Mouse (Mus musculus) 3T3-L1 (cell line): ENCODE measurements around the gene Gm20388.

ENCODE experiments used
- DNase-seq: peaks from one replicate; pipeline ENCODE4 v3.0.0-alpha.2; 2015; ENCODE audit warnings: low read depth, low spot score

Gm20388 gene

DNA sequence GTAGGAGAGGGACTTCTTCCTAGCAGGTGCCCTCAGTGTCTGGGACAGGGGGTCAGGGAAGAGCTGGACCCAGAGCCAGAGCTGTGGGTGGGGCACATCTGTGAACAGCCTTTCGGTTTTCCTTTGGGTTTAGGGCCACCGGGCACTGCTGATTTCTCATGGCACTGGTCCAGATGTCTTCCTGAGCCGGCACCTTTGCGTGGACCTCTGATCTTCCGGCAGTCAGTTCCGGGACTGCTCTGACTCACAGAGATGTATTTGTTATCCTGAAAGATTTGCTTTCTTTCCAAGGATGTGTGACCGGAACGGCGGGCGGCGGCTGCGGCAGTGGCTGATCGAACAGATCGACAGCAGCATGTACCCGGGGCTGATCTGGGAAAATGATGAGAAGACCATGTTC, 828.9 kb downstream of the Gm20388 start:
- DNase-seq: no peak

DNA sequence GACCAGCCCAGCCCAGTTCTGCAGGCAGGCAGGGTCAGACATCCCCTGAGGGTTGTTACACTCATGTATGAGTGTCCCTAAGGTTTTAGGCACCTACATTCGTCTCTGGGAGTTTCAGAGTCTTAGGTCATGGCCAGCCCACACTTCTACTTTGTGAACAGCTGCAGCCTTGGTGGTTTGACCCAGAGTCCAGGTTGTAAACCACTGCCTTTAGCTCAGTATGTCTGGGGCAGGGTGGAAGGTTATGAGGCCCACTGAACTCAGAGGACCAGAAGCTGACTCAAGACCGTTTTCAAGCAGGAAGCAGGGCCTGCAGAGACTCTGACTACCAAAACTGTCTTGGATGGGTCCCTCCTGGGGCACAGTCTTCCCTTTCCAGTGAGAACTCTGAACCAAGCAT, 829.9 kb downstream of the Gm20388 start:
- no peak for DNase-seq

DNA sequence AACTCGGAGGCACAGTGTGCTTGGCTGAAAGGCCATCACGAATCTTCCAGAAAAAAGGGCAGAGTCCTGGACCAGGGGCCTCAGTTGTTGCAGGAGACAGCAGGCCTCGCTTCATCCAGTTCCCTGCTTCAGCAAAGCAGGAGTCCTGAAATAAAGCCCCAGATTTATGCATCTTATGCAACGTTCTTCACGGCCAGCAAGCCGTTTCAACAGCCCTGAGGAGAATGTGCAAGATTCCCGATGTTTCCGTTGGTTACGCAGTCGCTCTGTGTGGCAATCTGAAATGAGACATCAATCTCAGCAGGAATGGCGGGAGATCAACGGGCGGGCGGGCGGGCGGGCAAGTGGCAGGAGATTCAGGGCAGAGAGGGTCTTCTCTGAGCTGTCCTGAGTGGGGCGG, 830.4 kb downstream of the Gm20388 start:
- no peak for DNase-seq

DNA sequence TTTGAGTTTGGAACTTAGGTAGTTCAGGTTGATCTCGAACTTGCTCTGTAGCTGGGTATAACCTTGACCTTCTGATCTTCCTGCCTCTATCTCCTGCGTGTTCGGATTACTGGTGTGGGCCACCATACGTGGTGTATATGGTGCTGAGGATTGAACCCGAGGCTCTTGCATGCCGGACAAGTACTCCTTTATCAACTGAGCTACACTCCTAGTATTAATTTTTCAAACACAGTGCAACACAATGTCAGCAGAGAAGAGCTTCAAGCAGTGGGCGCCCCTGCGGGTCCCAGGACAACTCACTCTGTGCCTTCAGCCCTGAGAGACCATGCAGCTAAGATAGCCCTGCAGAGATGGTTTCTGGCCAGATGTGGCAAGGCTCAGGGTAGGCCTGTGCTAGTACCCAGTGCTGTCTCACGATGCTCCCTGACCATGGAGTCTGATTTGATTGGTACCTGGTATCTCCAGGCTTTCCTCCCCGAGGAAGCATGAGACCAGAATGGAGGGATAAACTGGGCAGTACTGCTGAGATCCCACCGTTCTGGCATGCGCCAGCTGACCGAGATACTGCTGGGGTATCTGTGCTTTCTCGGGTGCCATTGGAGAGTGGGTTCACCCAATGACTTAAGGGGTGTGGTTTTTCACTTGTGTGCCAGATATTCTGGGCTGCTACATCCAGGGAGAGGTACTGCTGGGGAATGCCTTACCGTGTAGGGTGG, 831.3 kb downstream of the Gm20388 start:
- DNase-seq: no peak

DNA sequence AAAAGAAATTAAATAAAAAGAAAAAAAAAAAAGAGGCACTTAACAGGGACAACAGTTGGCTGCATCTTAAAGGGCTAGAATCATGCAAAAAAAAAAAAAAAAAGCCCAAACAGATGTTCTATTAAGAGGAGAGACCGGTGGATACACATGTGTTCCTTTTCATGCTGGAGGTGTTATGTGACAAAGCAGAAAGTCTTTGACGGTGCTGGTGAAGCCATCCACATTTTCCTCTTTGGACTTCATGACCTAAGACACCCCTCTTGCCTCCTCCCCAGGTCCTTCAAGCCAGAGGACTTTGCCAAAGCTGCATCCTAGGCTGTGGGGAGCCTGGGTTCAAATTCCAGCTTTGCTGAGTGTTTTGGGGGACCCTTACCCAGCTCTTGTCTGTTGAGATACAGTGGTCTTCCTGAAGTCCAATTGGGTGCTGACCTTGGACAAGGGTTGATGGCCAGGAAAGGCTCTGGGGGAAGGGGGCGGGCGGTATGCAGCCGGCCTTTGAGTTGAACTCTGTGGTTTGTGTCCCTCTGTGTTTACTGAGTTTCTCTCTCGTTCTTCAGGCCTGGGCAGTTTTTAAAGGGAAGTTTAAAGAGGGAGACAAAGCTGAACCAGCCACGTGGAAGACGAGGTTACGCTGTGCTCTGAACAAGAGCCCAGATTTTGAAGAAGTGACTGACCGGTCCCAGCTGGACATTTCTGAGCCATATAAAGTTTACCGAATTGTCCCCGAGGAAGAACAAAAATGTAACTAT, 832.7 kb downstream of the Gm20388 start:
- DNase-seq: no peak

DNA sequence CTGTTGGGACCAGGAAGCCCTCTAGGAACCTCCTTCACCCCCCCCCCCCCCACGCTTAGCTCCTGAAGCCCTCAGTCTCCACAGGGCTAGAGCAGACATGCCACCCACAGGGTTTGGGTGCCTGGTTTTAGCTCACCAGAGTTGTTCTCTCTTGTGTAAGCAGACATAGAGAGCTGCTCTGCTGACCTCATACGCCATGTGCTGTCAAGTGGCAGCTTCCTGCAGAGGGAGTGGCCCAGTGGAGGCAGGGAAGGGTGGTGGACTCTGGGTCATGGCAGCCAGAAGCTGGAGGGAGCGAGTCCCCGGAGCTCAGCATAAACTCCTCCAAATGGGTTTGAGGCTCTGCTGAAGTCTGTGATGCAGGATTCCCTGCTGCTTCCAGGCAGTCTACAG, 833.3 kb downstream of the Gm20388 start:
- no peak for DNase-seq

DNA sequence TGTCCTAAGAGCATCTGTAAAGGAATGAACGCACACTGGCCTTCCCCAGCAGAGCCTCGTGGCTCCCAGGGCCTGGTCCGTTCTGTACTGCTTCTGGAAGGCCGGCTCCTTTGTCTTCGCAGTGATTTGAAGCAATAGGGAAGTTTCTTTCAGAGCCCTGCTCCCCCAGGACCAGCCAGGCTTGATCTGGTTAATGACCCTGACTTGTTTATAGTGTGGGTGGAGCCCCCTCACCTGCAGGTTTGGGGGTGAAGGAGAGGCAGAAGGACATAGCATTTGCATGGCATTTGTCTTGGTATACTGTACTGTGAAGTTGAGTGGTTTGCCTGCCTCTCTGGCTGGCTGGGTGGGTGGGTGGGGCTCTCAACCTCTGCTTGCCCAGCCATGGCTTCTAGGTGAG, 833.8 kb downstream of the Gm20388 start:
- no peak for DNase-seq

DNA sequence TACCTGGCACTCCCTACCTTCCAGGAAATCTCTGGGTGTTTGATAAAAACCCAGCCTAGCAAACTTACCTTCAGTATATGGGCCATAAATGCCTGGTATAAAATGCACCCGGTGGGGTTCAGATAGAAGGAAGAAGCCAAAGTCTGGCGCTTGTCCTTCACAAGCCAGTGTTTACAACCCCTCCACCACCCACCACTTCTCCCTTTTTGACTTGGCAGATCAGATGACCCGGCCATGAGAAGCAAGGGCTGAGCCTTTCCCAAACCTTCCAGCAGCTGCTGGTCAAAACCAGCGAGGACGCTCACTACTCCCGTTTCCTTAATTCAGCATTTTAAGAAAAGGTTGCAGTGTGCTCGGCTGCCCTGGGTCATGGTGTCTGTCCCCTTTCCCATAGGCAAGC, 834.6 kb downstream of the Gm20388 start:
- no peak for DNase-seq

DNA sequence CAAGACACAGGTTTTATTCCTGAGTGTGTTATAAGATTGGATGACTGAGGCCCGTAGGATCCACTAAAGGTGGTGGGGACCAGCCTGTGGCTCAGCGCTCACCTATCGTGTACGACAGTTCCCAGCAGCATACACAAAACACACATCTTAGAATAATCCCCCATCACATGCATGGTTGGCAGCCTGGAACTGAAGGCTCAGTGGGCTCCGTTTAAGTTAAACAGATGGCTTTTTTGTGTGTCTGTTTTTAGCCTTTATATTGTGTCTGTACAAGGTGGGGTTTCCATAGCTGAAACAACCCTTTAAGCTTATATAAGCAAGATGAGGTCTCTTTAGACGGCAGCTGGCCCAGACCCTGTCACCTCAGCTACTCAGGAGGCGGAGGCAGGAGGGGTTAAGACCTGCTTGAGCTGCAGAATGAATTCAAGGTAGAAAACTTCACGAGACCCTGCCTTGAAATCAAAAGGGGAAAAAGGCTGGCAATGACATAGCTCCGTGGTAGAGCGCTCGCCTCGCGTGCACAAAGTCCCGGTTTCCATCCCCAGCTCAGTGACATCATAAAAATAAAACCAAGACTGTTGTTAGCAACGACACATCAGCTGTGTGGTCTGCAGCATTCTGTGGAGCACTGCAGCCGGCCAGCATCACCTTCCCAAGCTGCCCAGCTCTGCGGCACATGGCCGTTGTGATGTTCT, 835.5 kb downstream of the Gm20388 start:
- no peak for DNase-seq

DNA sequence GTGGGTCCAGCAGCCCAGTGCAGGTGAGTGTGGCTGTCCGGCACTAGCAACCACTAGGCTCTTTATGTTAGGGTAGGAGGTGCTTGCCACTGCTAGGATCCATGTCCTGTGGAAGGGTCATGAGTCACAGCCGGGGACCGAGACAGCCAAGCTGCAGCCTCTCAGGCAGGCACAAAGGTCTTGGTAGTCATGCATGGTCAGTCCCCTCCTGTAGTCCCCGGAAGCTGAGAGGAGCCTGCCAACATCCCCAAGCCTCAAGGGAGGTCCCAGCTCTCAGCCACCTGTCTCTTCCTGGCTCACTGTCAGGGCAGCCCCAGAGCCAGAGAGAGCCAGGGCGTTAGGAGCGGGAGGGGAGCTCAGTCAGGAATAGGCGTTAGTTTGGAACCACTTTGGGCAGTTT, 836.6 kb downstream of the Gm20388 start:
- no peak for DNase-seq

DNA sequence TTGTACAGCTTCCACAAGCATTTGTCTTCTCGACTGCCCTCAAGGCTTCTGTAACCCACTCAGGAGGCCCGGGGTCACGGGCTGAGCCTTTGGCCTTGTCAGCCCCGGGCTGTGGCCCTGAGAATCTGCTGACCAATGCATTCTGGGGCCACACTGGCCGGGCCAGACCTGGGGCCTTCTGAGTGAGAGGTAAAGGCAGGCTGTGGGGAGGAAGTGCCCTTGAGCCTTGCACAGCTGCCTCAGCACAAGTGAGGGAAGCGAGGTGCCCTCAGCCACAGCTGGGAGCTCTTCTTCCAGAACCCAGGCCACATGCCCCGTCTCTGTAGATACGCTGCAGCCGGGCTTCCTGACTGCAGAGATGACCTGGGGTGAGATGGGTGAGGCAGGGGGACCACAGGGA, 840.0 kb downstream of the Gm20388 start:
- no peak for DNase-seq

DNA sequence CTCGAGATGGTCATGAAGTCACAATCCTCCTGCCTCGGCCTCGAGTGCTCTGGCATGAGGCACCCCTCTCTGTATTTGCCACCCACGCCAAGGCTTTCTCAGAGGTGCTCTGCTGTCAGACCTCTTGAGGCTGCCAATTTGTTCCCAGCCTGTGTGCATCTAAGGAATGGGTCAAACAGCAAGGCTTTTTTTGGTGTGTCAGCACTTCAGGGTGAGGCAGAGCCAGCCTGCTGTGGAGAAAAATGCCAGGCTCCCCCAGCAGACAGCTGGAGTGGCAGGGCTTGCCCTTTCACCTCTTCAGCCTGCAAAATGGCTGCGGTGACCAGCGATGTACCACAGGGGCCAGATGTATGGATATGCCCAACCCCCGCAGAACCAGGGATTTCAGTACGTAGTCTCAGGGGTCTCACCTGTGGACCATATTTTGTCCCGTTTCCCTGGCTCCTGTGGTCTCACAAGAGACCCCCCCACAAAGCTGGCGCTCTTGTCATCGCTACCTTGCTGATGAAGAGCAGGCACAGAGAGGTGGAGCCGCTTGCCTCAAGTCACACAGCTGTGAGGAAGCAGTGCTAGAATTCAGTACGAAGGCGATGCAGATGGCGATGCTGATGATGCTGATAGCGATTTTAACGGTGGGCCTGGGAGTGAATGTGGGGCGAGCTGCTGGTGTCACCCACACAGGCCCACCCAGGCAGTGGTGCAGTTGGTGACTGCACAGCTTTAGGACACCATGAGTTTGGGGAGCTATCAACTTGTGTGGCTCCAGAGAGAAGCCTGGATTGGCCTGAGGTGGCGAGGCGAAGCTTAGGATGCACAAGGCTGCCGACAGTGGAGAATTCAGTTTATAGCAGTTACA, 840.8 kb downstream of the Gm20388 start:
- DNase-seq: no peak

DNA sequence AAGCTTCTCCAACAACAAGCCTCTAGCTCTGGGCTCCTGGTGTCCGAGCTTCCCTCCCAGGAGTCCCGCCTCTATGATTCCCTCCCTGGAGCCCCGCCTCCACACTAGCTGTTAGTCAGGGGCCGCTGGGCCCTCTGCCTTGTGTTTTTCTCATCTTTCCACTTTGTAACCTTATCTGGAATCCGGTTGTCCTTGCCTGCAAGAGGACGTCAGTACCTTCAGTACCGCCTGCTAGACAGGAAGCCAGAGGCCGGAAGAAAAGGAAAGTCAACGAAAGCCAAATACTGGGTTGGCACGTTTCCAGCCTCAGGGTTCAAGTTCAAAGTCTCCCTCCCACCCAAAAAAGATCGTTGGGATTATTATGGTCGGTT, 841.4 kb downstream of the Gm20388 start:
- no peak for DNase-seq

DNA sequence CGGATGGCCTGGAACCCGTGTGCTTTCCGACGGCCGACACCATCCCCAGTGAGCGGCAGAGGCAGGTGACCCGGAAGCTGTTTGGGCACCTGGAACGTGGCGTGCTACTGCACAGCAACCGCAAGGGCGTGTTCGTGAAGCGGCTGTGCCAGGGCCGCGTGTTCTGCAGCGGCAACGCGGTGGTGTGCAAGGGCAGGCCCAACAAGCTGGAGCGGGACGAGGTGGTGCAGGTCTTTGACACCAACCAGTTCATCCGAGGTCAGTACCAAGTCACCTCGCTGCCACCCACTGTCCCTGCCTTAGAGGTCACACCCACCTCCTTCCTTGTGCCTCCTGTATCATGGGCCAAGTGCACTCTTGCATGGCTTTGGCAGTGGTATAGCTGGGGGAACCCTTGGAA, 842.8 kb downstream of the Gm20388 start:
- DNase-seq: no peak

DNA sequence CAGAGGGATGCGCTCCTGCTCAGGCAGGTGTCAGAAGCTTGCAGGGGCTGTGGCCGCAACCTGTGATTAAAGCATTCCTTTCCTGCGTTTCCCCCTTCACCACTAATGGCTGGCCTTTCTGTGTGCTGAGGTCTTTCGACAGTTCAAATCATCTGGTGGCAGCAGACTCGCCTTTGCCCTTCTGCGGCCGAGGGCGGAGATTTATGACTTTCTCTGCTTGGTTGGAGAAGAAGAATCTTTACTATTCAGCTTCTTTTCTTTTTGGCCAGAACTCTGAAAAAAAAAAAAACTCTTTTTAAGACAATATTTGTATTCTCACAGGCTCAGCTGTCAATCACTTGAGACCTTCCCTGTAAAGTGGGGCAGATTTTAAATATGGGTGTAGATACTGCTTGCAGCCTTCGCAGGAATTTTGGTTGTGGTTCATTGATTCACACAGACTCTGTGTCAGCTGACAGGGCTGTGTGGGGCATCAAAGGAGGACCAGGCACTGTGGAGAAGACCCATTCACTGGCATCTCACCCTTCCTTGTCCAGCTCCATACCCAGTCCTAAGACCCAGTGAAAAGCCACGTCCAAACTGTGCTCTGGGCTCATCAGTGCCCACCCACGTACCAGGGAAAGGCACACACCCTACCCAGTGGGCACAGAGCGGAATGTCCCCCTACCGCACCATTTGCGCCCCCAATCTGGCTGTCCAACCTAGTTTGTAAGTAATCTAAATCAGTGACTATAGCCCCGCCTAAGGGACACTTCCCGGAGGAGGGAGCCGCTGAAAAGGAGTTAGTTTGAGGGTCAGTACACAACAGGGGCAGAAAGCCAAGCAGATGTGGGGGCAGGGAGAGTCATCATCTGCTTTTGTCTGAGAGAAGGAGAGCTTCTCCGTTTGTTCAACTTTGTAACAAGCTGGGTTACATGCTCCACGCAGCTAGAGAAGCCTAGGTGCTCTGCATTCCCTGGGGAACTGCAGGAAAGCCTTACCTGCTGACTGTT, 845.0 kb downstream of the Gm20388 start:
- DNase-seq: no peak

DNA sequence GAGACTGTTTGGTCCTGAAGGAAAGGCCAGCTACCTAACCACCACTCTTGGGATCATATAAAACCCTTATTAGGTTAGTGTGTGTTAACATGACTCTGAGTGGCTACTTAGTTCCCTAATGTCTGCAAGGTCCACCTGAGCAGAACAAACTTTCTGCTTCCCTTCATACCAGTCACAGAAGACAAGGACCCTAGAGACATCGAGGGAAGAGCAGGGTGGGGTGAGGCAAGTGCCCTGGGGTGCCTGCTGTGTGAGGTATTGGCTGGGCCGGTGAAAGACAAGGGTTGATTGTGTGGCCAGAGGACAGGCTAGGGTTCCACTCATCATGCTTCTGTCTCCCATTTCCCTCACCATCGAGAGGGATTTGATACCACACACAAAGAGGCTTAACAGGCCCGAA, 847.4 kb downstream of the Gm20388 start:
- no peak for DNase-seq

DNA sequence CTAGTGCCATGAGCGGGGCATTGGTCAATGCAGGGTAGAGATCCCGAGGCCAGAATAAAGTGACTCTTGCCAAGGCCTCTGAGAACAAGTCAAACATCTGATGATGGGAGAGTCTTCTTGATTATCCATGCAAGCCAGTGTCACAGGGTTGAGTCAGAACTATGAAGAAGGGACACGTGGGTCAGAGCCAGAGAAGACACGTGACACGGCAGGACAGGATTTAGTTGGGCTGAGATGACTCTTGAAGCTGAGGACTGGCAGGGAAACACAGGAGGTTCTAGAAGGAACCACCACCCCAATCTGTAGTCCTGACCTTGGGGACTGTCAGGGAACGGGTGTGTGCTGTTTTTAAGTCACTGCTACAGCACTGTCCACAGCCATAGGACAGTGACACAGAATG, 849.2 kb downstream of the Gm20388 start:
- no peak for DNase-seq

DNA sequence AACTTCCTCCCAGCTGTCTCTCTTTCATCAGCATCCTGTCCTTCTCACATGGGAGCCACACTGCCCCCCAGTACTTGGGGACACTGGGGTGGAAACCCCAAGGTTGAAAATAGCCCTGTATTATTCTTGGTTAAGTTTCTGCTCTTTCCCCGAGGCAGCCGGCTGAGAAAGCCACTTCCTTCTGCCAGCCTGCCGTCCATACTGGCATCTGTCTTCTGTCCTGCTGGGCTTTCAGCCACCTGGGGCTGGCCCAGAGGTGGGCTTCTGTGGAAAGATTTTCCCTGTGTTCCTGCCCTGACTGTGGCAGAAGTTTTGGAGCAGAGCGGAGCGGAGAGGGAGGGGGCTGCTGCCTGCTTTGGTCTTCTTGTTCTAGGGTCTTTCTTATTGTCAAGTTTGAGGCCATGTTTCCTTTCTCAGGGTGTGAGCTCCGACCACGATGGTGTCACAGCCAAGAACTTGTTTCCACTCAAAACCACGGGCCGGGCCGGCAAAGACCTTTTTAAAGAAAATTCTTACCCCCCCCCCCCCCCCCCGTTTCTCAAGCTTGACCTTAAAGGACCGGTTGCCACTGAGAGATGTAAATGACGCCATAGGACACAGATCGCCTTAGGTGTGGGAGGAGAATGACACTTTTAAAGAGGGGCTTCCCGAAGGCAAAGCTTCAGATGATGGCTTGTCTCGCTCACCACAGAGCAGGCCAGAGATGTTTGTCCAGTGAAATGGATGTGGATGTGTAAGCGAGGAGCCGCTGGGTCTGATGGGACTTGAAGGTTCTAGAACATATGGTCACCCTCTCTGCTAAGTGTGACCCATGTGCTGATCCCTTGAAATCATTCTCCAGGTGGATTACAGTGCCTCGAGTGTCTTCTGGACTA, 849.9 kb downstream of the Gm20388 start:
- DNase-seq: no peak

DNA sequence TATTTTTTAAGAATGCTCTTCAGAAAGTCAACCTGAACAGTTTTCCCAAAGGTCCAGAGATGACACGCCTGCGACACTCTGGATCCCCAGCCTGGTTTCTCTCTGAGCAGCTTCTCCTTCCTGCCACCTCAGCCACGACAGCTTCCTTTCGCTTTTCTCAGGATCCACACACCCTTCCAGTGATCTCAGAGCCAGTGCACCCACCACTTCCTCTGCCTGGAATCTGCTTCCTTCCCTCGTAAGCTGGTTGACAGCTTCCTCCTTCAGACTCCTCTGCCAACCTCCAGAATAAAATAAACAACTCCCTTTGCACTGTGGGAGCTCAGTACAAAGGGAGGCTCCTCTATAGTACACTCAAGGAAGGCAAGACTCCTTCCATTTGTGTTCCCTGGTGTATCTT, 852.6 kb downstream of the Gm20388 start:
- DNase-seq: no peak

DNA sequence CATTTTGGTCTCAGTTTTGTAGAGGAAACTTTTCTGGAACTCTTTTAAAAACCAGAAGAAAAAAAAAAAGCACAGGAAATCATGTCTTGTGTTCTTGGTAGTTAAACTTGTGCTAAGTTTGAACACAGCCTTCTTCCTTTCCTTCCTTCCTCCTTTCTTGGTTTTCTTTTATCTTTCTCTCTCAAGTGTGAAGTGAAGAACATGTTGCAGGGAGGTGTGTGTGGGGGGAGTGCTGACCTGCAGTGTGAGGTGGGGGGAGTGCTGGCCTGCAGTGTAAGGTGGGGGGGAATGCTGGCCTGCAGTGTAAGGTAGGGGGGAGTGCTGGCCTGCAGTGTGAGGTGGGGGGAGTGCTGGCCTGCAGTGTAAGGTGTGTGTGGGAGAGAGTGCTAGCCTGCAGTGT, 854.0 kb downstream of the Gm20388 start:
- DNase-seq: no peak
